Mouse (Mus musculus) adrenal gland, postnatal 4 days (tissue): ENCODE measurements around the gene Peg3. TPM values are rescaled to one million over a fixed set of nuclear protein-coding genes. Genes with fewer than 3 reads are reported as not detected.

Experiments
- DNase-seq, 2 experiments: peaks; one replicate each; pipeline ENCODE4 v3.0.0; 2021 to 2022; ENCODE audit warnings: low spot score in 2 of 2, mixed read lengths in 2 of 2
- total RNA-seq, 2 experiments: library from RNA; stranded (reverse); gene quantifications; 2 replicates each; pipeline ENCODE4 v1.2.3; 2021

The Peg3 gene
- total RNA-seq, 2 experiments from 2014 or later = 191 to 197 TPM

DNA sequence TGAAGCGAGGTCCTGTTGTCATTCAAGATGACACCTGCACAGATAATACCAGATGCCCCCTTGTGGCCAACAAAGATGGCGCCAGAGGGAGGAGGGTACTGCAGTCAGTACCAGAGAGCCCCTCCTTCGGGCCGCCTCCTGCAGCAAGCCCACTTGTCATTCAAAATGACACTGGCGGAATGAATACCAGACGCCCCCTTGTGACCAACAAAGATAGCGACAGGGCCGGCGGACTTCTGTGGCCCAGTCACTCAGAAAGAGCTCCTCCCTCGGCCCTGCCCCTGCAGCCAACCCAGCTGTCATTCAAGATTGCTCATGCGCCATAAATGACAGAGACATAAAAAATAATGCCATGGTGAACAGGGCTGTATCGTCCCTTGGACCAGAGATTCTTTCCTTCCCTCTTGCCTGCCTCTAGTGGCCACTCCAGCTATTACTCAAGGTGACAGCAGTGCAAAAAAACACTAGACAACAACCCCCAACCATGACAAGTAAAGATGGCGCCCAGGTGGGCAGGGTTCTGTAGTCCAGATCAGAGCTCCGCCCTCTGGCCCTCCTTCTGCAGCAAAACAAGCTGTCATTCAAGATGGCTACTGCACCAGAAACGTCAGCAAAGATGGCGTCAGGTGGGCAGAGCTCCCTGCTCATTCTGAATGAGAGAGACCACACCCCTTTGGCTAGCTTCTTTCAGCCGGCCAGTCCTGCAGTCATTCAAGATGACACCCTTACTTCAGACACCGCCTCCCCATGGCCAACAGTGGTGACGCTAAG, 2.7 kb downstream of the Peg3 start:
- peak; percentile 16 to 59 for DNase-seq

DNA sequence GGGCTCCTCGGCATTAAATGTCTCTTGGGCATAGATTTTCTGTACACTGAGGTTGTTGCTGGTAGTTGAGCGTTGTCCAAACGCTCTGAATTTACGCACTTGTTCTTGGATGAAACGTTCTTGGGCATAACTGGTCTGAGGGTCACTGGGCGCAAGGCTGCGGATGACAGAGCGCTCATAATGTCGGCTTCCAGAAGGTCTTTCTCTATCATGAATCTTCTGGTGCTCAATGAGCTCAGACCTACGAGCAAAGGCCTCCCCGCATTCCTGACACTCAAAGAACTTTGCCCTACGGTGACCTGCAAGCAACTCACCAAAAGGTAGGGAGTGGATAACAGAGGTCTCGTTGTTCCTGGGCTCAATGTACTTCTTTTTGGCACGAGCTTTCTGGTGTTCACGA, 20.8 kb downstream of the Peg3 start:
- no peak for DNase-seq

DNA sequence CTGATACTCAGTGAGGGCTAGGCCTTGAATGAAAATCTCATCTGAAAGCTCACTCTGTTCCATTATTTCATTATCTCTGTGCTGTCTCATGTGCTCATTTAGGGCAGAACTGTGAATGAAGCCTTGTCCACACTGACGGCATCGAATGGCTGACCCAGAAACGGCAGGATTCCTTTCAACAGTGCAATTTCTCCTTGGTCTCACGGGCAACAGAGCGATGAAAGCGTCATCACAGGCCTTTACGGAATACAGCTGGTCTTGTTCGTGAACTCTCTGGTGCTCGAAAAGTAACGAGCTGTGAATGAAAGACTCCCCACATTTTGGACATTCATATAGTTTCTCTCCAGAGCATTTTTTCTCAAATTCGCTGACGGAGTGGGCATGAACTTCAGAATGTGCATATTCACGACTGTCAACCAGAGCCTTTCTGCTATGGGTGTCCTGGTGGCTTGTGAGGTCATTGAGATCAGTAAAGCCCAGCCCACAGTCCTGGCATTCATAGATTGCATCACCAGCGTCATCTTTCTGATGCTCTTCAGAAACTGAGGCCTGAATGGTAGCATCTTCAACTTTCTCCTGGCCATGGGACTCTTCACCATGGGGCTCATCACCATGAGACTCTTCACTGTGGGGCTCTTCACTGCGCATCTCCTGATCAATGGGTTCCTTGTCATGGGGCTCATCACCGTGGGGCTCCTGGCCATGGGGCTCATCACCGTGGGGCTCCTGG, 21.6 kb downstream of the Peg3 start:
- no peak for DNase-seq

DNA sequence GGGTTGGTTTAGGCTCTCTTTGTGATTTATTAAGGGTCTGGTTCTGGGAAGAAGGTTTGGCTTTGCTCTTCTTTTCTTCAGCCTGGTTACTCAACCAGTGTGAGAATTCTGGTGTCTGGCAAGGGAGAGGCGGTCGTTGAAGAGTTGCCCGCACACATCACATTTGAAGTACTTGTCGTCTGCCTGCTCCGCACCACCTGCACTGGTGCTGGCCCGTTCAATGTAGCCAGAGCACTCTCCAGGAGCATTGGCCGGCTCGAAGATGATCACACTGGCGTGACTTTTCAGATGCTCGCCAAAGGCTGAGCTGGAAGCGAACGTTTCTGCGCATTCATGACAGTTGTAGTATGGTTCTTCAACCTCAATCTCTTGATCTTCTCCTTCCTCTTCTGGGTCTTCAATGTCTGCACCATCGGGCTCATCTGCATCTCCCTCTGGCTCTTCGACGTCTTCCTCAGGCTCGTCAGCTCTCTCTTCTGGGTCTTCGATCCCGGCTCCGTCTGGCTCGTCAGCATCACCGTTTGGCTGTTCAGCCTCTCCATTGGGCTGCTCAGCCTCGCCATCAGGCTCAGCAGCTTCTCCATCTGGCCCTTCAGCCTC, 22.7 kb downstream of the Peg3 start:
- no peak for DNase-seq

DNA sequence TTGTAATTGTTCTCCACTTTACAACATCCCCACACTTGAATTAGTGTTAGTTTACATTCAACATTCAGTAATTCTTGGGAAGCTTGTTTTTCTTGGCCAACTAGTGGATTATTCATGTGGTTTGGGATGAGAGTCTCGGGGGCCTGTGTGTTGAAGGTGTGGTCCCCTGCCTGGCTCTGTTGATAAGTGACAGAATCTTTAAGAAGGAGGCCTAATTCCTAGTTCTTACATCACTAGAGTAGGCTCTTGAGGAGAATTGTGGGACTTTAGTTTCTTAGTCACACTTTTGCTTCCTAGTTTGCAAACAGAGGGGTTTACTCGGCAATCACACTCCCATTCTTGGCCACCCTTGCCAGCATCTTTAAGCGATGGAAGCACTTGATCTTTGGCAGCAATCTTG, 31.0 kb downstream of the Peg3 start:
- DNase-seq = no peak

DNA sequence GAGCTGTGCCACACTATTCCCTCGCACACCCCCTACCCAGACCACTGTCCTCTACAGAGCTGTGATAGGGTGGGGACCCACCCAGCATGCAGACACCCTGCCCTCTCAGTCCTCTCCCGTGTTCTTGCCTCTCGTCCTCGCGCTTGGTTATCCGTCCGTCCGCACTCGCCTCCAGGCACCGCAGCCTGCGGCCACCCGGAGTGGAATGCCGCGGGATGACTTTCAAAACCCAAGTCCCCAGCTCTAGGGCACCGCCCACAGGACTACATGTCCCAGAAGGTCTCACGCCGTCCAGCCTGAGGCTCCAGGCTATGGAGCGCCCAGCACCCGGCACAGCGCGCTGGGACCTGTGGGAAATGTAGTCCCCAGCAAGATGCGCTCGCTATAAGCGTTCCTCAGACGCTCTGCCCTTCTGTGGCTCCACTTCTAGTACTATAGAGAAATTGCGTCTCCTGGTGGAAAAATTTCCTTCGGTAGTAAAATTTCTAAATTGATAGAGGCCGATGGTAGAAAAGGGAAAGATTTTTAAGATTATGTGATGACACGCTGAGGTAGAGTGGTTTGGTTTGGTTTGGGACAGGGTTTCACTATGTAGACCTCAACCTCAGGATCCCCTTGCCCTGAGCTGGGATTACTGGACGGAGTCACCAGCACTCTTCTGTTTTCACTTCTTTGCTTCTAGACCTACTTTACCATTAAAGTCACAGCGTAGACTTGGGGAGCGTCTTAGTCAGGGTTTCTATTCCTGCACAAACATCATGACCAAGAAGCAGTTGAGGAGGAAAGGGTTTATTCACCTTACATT, 33.8 kb downstream of the Peg3 start, which contains the start of gene Zim1:
Gene Zim1 (minus strand): TSS at position 210 of the 805 bp plus-strand sequence.
- DNase-seq = peak; percentile 58 to 63

DNA sequence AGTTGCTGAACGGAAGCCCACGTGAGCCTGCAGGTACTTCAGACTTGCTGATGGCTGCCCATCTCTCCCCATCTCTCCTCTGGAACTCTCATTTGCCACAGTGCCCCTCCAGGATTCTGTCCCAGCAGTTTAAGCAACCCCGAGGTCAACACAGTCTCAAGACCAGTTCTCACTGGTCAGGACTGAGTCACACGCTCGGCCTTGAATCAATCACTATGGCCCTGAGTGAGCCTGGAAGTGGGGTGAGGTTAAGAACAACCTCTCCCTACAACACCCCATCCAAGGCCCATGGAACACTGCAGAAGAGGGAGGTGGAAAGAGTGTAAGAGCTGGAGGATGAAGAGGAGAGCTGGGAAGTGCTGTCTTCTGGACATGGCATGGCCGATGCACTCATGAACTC, 44.7 kb downstream of the Peg3 start:
- DNase-seq = peak in 1 of 2 experiments; percentile 10

DNA sequence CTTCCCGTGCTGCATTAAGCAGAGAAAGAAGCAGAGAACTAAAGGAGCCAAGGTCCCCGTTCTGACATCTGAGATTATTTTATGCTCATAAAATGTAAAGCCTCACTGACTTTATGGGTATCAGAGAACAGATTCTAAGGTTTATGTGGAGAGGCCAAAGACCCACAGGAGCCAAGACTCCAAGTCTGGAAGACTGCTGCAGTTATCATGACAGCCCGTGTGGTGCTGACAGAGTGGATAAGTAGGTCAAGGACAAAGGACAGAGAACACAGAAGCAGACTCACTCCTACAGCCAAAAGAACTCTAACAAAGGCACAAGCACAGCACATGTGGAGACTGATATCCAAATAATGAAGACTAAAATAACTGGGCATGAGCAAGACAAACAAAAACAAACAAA, 63.5 kb downstream of the Peg3 start:
- DNase-seq = no peak

DNA sequence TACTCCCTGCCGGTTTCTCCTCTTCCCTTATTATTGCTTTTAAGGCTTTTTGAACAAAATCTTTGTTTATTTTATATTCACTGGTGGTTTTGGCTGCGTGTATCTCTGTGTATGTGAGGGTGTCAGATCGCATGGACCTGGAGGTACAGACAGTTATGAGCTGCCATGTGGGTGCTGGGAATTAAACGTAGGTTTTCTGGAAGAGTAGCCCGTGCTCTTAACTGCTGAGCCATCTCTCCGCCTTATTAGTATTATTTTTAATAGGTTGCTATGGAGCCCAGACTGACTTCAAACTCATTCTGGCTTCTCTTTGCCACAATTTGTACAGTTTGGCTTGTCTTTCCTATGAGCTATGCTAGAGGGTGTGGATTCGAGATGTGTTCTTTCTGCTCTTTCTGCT, 66.8 kb downstream of the Peg3 start:
- DNase-seq = no peak

DNA sequence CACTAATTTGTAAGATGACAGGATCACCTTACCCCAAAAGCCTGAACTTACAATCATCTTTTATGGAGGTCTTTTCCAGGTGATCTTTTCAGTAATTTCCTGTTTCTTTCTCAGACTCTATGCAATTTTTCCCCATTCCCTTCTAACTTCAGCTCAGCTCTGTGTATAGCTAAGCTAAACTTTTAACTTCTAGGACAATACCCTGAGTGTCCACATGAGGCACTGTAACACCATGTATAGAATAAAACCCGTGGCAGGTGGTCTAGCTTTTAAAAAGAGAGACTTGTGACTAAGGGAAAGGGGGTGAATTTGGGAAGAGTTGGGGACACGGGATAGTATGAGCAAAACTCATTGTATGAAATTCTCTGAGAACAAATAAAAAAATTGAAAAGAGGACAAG, 70.6 kb downstream of the Peg3 start:
- no peak for DNase-seq

DNA sequence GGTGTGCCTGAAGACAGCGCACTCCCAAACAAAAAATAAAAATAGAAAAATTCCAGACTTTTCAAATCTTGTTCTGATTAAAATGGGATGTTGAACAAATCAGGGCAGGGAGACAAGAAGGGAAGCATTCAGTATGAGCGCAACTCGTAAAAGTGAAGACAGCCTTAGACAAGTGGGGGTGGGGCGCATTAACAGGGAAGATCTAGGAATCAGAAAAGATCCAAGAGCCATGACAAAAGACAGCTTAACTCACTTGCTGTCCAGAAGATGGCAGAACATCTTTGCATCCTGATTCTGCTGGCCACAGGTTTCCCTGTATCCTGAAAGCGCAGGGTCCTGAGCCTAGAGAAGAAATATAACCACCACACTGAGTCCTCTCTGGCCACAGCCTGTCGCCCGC, 71.6 kb downstream of the Peg3 start:
- DNase-seq = no peak

Other genes with a start within 250 kb of the Peg3 start
- gene Olfr5, start 243.5 kb downstream of the Peg3 start, total RNA-seq = not detected
- not detected for gene Olfr1347, start 230.7 kb downstream of the Peg3 start, total RNA-seq
- gene Olfr1348, start 221.7 kb downstream of the Peg3 start, total RNA-seq = not detected
- not detected for gene Olfr1349, start 207.5 kb downstream of the Peg3 start, total RNA-seq
- gene Olfr1350, start 165.6 kb downstream of the Peg3 start, total RNA-seq = not detected
- 10 to 100 TPM; 61.7 to 69.0 TPM for gene Zim1, start 34.0 kb downstream of the Peg3 start, total RNA-seq
- gene Usp29, start 147 bp upstream of the Peg3 start, total RNA-seq = 1 to 10 TPM; 8.3 to 8.5 TPM